Mouse (Mus musculus) CH12.LX (cell line): ENCODE data around the gene Klhl7.

Experiments
- CHD2 ChIP-seq: IDR thresholded peaks from 2 replicates; pipeline ENCODE4 v1.6.1; 2011; ENCODE audit warnings: low read length, improper control_type of control experiment
- CTCF ChIP-seq, 2 experiments: IDR thresholded peaks in 1 of 2; conservative IDR thresholded peaks in 1 of 2; 2 replicates each; pipeline ENCODE4 v1.5.1; 2011 to 2012; ENCODE audit warnings: low read depth in 2 of 2, low read length in 2 of 2, improper control_type of control experiment in 1 of 2, inconsistent platforms in 1 of 2, mild to moderate bottlenecking in 1 of 2, moderate library complexity in 1 of 2
- EP300 ChIP-seq: IDR thresholded peaks from 2 replicates; pipeline ENCODE4 v1.6.1; 2011; ENCODE audit warnings: low read length, improper control_type of control experiment
- GABPA ChIP-seq: IDR thresholded peaks from 2 replicates; pipeline ENCODE4 v1.6.1; 2012; ENCODE audit warnings: low read depth, low read length, improper control_type of control experiment, inconsistent platforms; ENCODE audit not compliant: insufficient replicate concordance
- KAT2A ChIP-seq: IDR thresholded peaks from 2 replicates; pipeline ENCODE4 v1.6.1; 2012; ENCODE audit warnings: low read length, improper control_type of control experiment, inconsistent platforms; ENCODE audit not compliant: insufficient replicate concordance
- MAFK ChIP-seq: IDR thresholded peaks from 2 replicates; pipeline ENCODE4 v1.6.1; 2011; ENCODE audit warnings: low read length, improper control_type of control experiment; ENCODE audit not compliant: insufficient replicate concordance
- MAX ChIP-seq: IDR thresholded peaks from 2 replicates; pipeline ENCODE4 v1.6.1; 2011; ENCODE audit warnings: low read length, improper control_type of control experiment
- MEF2A ChIP-seq: IDR thresholded peaks from 2 replicates; pipeline ENCODE4 v1.6.1; 2014; ENCODE audit warnings: low read depth, mild to moderate bottlenecking, inconsistent platforms, low read length, improper control_type of control experiment, borderline replicate concordance
- POLR2A ChIP-seq: IDR thresholded peaks from 2 replicates; pipeline ENCODE4 v1.6.1; 2011; ENCODE audit warnings: low read depth, mild to moderate bottlenecking, improper control_type of control experiment, low read length
- SMC3 ChIP-seq: IDR thresholded peaks from 2 replicates; pipeline ENCODE4 v1.6.1; 2011; ENCODE audit warnings: low read depth, low read length, improper control_type of control experiment
- TCF12 ChIP-seq: IDR thresholded peaks from 2 replicates; pipeline ENCODE4 v1.6.1; 2014; ENCODE audit warnings: low read depth, mild to moderate bottlenecking, inconsistent platforms, low read length, improper control_type of control experiment
- UBTF ChIP-seq: IDR thresholded peaks from 2 replicates; pipeline ENCODE4 v1.6.1; 2012; ENCODE audit warnings: low read depth, mild to moderate bottlenecking, inconsistent platforms, low read length, improper control_type of control experiment, moderate library complexity
- USF1 ChIP-seq: IDR thresholded peaks from 2 replicates; pipeline ENCODE4 v1.6.1; 2014; ENCODE audit warnings: low read depth, mild to moderate bottlenecking, inconsistent platforms, low read length, improper control_type of control experiment
- ZC3H11A ChIP-seq: IDR thresholded peaks from 2 replicates; pipeline ENCODE4 v1.6.1; 2012; ENCODE audit warnings: low read depth, mild to moderate bottlenecking, inconsistent platforms, low read length, improper control_type of control experiment

- TF ChIP-seq CHD2 = no peak
- no peak for TF ChIP-seq POLR2A
- no peak for TF ChIP-seq ZC3H11A
- TF ChIP-seq USF1 = no peak
- TF ChIP-seq KAT2A = no peak
- TF ChIP-seq SMC3 = no peak
- TF ChIP-seq EP300 = no peak
- TF ChIP-seq GABPA = no peak
- TF ChIP-seq CTCF (conservative IDR thresholded peaks at IDR 0.05 in 1 of 2, IDR thresholded peaks at IDR 0.05 in 1 of 2; ENCODE audit: low read depth in 2 of 2, low read length in 2 of 2) = no peak
- no peak for TF ChIP-seq UBTF
- no peak for TF ChIP-seq MEF2A
- TF ChIP-seq MAX = no peak
- no peak for TF ChIP-seq MAFK
- no peak for TF ChIP-seq TCF12
Measured at GRCm38 (mm10) chr5:24183096-24183495, 82.7 kb downstream of the Klhl7 start.
